16 mouse cellular contexts compared by ENCODE assay signal in the genomic region with DNA sequence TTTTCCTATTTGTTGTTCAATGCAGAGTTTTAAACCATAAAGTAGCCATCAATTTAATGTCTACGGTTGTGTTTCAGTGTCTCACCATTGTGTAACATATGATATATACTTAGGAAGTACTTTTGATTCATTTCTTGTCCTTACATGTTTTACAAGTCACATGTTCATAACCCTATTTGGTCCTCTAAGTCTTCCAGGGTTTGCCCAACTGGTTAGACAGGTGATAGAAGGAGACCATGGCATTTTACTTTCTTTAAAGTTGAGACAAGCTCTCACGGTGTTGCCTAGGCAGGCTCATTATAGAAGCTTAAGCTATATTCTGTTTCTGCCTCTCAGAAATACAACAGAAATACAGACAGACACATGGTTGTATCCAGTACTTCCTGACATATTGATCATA.
"Had no signal": no experiment of that assay in that cellular context is flagged by ENCODE, and none has a peak within 500 bp of the region (broad histone marks: within the 10 kb centered on the region; RNA-seq: fewer than 3 reads in every experiment).

No protein-coding gene starts in this region.

- H3K9ac ChIP-seq: liver, postnatal 0 days; lung, embryonic 15.5 days; midbrain, embryonic 13.5 days; midbrain, embryonic 15.5 days; neural tube, embryonic 12.5 days had no signal

- DNase-seq: liver, postnatal 0 days; lung, adult 2 months; lung, postnatal 14 days; lung, postnatal 36 days; right cerebral cortex, postnatal 14 days; thymus, adult 18-20 months; thymus, postnatal 14 days; thymus, postnatal 36 days had no signal

- ATAC-seq: liver, postnatal 0 days; lung, postnatal 0 days; midbrain, embryonic 13.5 days; midbrain, embryonic 15.5 days had no signal

- H3K9me3 ChIP-seq: lung, embryonic 15.5 days; megakaryocyte, embryonic 14.5 days; midbrain, embryonic 13.5 days; midbrain, embryonic 15.5 days; neural tube, embryonic 12.5 days had no signal

- H3K27me3 ChIP-seq: lung, embryonic 15.5 days; megakaryocyte, embryonic 14.5 days; midbrain, embryonic 13.5 days; midbrain, embryonic 15.5 days; neural tube, embryonic 12.5 days had no signal

- H3K4me1 ChIP-seq: lung, embryonic 15.5 days; midbrain, embryonic 15.5 days; neural tube, embryonic 12.5 days had no signal

- H3K27ac ChIP-seq: lung, embryonic 15.5 days; macrophage; midbrain, embryonic 13.5 days; midbrain, embryonic 15.5 days; neural tube, embryonic 12.5 days had no signal

- H3K4me2 ChIP-seq: lung, embryonic 15.5 days; midbrain, embryonic 11.5 days; midbrain, embryonic 13.5 days; midbrain, embryonic 15.5 days; neural tube, embryonic 12.5 days had no signal

- H3K4me3 ChIP-seq: lung, embryonic 15.5 days; megakaryocyte, embryonic 14.5 days; midbrain, embryonic 13.5 days; midbrain, embryonic 15.5 days; neural tube, embryonic 12.5 days had no signal
